Mouse (Mus musculus) cerebellum, postnatal 10 days (tissue): ENCODE data around the gene Gnb3.
"Not testable (repeated sequence)": the region's sequence is repeated elsewhere in the genome, so short reads cannot be mapped to it uniquely, and the experiment has no call there.

Source experiments
- DNase-seq, 2 experiments: peaks; one replicate each; pipeline ENCODE4 v3.0.0; 2021; ENCODE audit warnings: mixed read lengths in 2 of 2

Gnb3 gene

DNA sequence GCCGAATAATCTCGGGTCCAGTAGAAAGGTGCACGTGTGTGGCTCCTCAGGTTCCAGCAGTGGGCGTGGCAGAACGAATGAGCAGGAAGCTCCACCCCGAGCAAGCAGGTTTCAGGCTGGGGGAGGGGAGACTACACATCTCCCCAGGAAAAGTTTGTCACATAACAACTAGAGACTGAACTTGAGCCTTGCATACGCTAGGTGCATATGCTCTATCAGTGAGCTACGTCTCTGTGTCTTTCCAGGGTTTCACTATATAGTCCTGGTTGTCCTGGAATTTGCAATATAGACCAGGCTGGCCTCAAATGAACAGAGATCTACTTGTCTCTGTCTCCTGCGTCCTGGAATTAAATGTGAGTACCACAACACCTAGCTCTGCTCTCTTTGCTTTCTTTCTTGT is 37.7 kb downstream of the Gnb3 start:
- not testable (repeated sequence) for DNase-seq

- no peak for DNase-seq
Measured at GRCm38 (mm10) chr6:124796200-124796599, 43.9 kb downstream of the Gnb3 start.

- no peak for DNase-seq
Measured at GRCm38 (mm10) chr6:124795781-124796180, 44.3 kb downstream of the Gnb3 start.

DNA sequence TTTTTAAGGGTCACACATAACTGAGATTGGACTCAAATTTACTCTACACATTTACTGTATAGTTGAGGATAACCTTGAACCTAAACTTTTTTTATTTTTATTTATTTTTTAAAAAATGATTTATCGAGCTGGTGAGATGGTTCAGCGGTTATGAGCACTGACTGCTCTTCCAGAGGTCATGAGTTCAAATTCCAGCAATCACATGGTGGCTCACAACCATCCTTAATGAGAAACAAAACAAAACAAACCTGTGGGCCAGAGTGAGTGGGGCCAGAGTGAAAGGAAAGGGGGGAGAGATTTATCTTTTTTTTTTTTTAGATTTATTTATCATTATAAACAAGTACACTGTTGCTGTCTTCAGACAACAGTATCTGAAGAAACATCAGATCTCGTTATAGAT is 48.2 kb downstream of the Gnb3 start:
- DNase-seq = no peak

- DNase-seq = no peak
Measured at GRCm38 (mm10) chr6:124790121-124790520, 50.0 kb downstream of the Gnb3 start.

- DNase-seq = peak; percentile 49 to 50
Measured at GRCm38 (mm10) chr6:124789519-124789918, 50.6 kb downstream of the Gnb3 start.

- DNase-seq = peak in 1 of 2 experiments; percentile 55
Measured at GRCm38 (mm10) chr6:124787722-124788121, 52.4 kb downstream of the Gnb3 start.

DNA sequence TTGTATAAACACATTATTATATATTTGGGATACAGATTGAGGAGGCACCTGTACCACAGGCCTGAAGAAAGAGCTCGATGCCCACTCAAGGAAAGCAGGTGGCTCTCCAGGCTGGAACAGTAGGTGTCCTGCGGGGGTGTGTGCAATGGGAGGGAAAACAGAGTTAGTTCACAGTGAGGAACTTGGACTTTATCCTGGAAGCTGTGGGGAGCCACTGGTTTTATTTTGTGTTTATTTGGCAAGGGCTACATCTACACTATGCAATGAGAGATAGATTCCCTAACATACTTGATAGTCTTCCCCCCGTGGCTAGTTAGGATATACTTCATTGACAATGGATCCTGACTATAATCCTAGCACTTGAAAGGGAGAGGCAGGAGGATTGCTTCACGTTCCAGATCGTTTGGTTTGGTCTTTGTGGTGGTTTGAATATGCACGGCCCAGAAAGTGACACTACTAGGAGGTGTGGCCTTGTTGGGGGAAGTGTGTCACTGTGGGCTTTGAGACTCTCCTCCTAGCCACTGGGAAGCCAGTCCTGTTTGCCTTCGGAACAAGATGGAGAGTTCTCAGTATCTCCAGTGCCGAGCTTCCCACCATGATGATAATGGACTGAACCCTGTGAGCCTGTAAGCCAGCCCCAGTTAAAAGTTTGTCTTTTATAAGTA is 53.2 kb downstream of the Gnb3 start:
- DNase-seq = peak; percentile 78 to 83
